ENCODE assay signal across 27 mouse cellular contexts in the genomic region with DNA sequence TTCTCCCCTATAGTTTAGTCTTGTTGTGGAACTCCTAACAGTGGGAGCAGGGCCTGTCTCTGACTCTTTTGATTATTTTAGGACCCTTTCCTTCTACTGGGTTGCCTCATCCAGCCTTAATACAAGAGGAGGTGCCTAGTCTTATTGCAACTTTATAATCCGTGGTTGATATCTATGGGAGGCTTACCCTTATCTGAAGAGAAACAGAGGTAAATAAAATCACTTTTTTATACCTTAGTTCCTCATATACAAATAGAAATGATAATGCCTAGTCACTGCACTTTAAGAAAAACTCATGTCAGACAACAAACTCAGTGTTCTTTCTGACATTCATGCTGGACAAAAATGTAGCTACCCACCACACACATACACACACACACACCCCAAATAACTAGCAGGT.
"Had no signal": no experiment of that assay in that cellular context is flagged by ENCODE, and none has a peak within 500 bp of the region (broad histone marks: within the 10 kb centered on the region; RNA-seq: fewer than 3 reads in every experiment).

No protein-coding gene starts in this region.

- H3K36me3 ChIP-seq: embryonic facial prominence, embryonic 10.5 days; embryonic facial prominence, embryonic 12.5 days; embryonic facial prominence, embryonic 13.5 days; embryonic facial prominence, embryonic 15.5 days; forebrain, embryonic 10.5 days; forebrain, embryonic 12.5 days; forebrain, embryonic 15.5 days had no signal

- DNase-seq: cerebellum, adult 8-10 months; cerebellum, adult 9-10 months; cerebellum, adult 9-11 months; cerebellum, postnatal 10 days; cerebellum, postnatal 14 days; cerebellum, postnatal 25 days; cerebellum, postnatal 36 days; embryo, embryonic 11 days; forebrain, postnatal 0 days; gastrocnemius, adult 2 months; gastrocnemius, postnatal 10 days; gastrocnemius, postnatal 14 days; gastrocnemius, postnatal 25 days; gastrocnemius, postnatal 36 days; heart, adult 18-20 months; heart, adult 2 months had no signal

- H3K27ac ChIP-seq: embryonic facial prominence, embryonic 10.5 days; embryonic facial prominence, embryonic 12.5 days; embryonic facial prominence, embryonic 13.5 days; embryonic facial prominence, embryonic 15.5 days; forebrain, embryonic 10.5 days; forebrain, embryonic 12.5 days; forebrain, embryonic 13.5 days; forebrain, embryonic 15.5 days; gastrocnemius, adult 2 months; heart, adult 2 months had no signal

- H3K9ac ChIP-seq: embryonic facial prominence, embryonic 12.5 days; embryonic facial prominence, embryonic 13.5 days; embryonic facial prominence, embryonic 15.5 days; forebrain, embryonic 12.5 days; forebrain, embryonic 13.5 days; forebrain, embryonic 15.5 days; forebrain, postnatal 0 days had no signal

- H3K27me3 ChIP-seq: embryonic facial prominence, embryonic 12.5 days; embryonic facial prominence, embryonic 13.5 days; embryonic facial prominence, embryonic 15.5 days; forebrain, embryonic 12.5 days; forebrain, embryonic 13.5 days; forebrain, embryonic 15.5 days had no signal

- H3K9me3 ChIP-seq: embryonic facial prominence, embryonic 10.5 days; embryonic facial prominence, embryonic 12.5 days; embryonic facial prominence, embryonic 13.5 days; embryonic facial prominence, embryonic 15.5 days; forebrain, embryonic 10.5 days; forebrain, embryonic 12.5 days; forebrain, embryonic 13.5 days; forebrain, embryonic 15.5 days had no signal

- H3K4me2 ChIP-seq: embryonic facial prominence, embryonic 12.5 days; embryonic facial prominence, embryonic 13.5 days; embryonic facial prominence, embryonic 15.5 days; forebrain, embryonic 12.5 days; forebrain, embryonic 13.5 days; forebrain, embryonic 15.5 days had no signal

- H3K4me3 ChIP-seq: embryonic facial prominence, embryonic 10.5 days; embryonic facial prominence, embryonic 12.5 days; embryonic facial prominence, embryonic 13.5 days; embryonic facial prominence, embryonic 15.5 days; erythroblast, embryonic 14.5 days; forebrain, embryonic 10.5 days; forebrain, embryonic 12.5 days; forebrain, embryonic 13.5 days; forebrain, embryonic 15.5 days; gastrocnemius, adult 2 months; heart, adult 2 months had no signal

- ATAC-seq: forebrain, embryonic 13.5 days; forebrain, embryonic 14.5 days; forebrain, embryonic 15.5 days; forebrain, embryonic 16.5 days; forebrain, postnatal 0 days had no signal

- H3K4me1 ChIP-seq: embryonic facial prominence, embryonic 10.5 days; embryonic facial prominence, embryonic 12.5 days; embryonic facial prominence, embryonic 13.5 days; embryonic facial prominence, embryonic 15.5 days; forebrain, embryonic 10.5 days; forebrain, embryonic 12.5 days; forebrain, embryonic 13.5 days; forebrain, embryonic 15.5 days had no signal
